Mouse (Mus musculus): Measurements from ENCODE around the gene Ppp2r5a. TPM values are rescaled to one million over a fixed set of nuclear protein-coding genes. Genes with fewer than 3 reads are reported as not detected.

Gene Ppp2r5a
- total and polyA plus RNA-seq, 3 experiments, result 40.3 to 96.7 (median 62.0) TPM

DNA sequence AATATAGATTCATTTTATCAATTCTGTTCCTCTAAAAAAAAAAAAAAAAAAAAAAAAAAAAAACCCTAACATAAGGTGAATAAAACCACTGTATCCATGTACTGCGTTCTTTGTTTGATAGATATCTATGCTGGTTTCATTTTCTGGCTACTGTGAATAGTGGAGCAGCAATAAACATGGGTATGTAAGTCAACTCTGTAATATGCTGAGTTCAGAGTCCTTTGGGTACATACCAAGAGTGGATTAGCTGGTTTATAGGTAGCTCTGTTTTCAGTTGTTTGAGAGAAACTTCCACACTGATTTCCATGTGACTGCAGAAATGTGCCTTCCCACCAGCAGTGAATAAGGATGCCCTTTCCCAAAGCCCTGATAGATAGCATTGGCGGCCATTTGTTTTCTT is 25.0 kb downstream of the Ppp2r5a start:
- Histone ChIP-seq H3K79me2 (replicated peaks; ENCODE audit: control insufficient read depth, extremely low read depth, insufficient read depth, poor library complexity, severe bottlenecking) (peaks cover 52% of the 10 kb centered on the region), H3K27ac (ENCODE audit: insufficient read depth, low read depth) (no peak overlapping the region), H3K4me3 (replicated peaks in 1 of 3; ENCODE audit: low read depth in 2 of 3, low read length in 2 of 3, poor library complexity in 1 of 3) (no peak overlapping the region), H3K9me3 (replicated peaks; ENCODE audit: low read length) (no peaks in the 10 kb centered on the region), H3K9ac (ENCODE audit: insufficient read depth, low read depth) (no peak overlapping the region), H3K4me1 (ENCODE audit: control insufficient read depth in 1 of 2, insufficient read depth in 2 of 2) (peaks cover 7 to 17% of the 10 kb centered on the region in 2 experiments), H3K27me3 (replicated peaks) (no peaks in the 10 kb centered on the region), H3K4me2 (ENCODE audit: insufficient read depth, low read depth, poor library complexity, severe bottlenecking) (no peak overlapping the region), H3K36me3 (replicated peaks in 1 of 2; ENCODE audit: control insufficient read depth in 1 of 2, insufficient read depth in 1 of 2, low read length in 1 of 2) (peaks cover 4 to 20% of the 10 kb centered on the region in 2 experiments)
- in situ Hi-C loops (cut with MboI; ENCODE audit: low pct_ligation_motif_present, low pct_unique_long_range_greater_than_20kb, low sequenced_read_pairs), result no loop called here
- DNase-seq (ENCODE audit: extremely low read depth), result no peak
- 0 out of 2 replicates have a peak, but pooled peaks have one; percentile 9 for TF ChIP-seq ZNF384 (IDR thresholded peaks at IDR 0.05; ENCODE audit: low read depth, low read length)
- no peak for TF ChIP-seq GABPA (IDR thresholded peaks at IDR 0.05; ENCODE audit: insufficient replicate concordance, low read depth, low read length)
- dilution Hi-C loops (cut with MboI; ENCODE audit: extremely low pct_ligation_motif_present, extremely low pct_unique_long_range_greater_than_20kb, low sequenced_read_pairs), result no loop called here

DNA sequence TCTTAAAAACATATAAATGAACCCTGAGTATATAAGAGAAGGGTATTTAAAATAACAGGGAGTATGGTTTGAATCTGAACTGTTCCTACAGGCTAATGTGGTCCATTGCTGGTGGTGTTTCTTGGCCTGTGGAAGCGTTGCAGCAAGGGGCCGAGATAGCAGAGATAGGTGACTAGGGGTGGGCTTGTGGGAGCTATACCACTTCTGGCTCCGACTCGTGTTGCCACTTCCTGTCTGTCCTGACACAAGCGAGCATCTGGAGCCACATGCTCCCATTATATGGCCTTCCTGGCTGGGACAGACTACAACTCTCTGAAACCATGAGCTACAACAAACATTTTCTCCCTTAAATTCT is 27.5 kb downstream of the Ppp2r5a start:
- TF ChIP-seq HCFC1 (IDR thresholded peaks at IDR 0.05; ENCODE audit: low read depth, low read length) (no peak), USF1 (IDR thresholded peaks at IDR 0.05; ENCODE audit: low read depth, low read length) (no peak), NRF1 (IDR thresholded peaks at IDR 0.05; ENCODE audit: low read depth, low read length) (no peak), ZC3H11A (IDR thresholded peaks at IDR 0.05; ENCODE audit: low read depth, low read length) (no peak), ELF1 (IDR thresholded peaks at IDR 0.05; ENCODE audit: low read depth, low read length) (no peak), CHD2 (IDR thresholded peaks at IDR 0.05; ENCODE audit: low read length) (no peak), JUN (IDR thresholded peaks at IDR 0.05; ENCODE audit: insufficient read depth, low read depth, low read length) (no peak), MEF2A (IDR thresholded peaks at IDR 0.05; ENCODE audit: borderline replicate concordance, low read depth, low read length) (no peak), MYC (IDR thresholded peaks at IDR 0.05; ENCODE audit: low read depth, low read length) (no peak), ZKSCAN1 (IDR thresholded peaks at IDR 0.05; ENCODE audit: borderline replicate concordance, low read depth, low read length) (no peak), SIN3A (IDR thresholded peaks at IDR 0.05; ENCODE audit: low read length) (no peak), POLR2AphosphoS2 (IDR thresholded peaks at IDR 0.05; ENCODE audit: low read depth, low read length) (no peak), ETS1 (conservative IDR thresholded peaks at IDR 0.05; ENCODE audit: low read depth, low read length) (no peak), PAX5 (IDR thresholded peaks at IDR 0.05; ENCODE audit: low read length) (no peak), MAX (IDR thresholded peaks at IDR 0.05; ENCODE audit: low read length) (no peak)
- peaks cover 34% of the 10 kb centered on the region for H3K79me2 ChIP-seq (replicated peaks; ENCODE audit: control insufficient read depth, extremely low read depth, insufficient read depth, poor library complexity, severe bottlenecking)
- H3K36me3 ChIP-seq (replicated peaks in 1 of 2; ENCODE audit: control insufficient read depth in 1 of 2, insufficient read depth in 1 of 2, low read length in 1 of 2), result peaks cover 6 to 26% of the 10 kb centered on the region in 2 experiments
- no peaks in the 10 kb centered on the region for H3K27me3 ChIP-seq (replicated peaks)
- no peak overlapping the region for H3K4me3 ChIP-seq (replicated peaks in 1 of 3; ENCODE audit: low read depth in 2 of 3, low read length in 2 of 3, poor library complexity in 1 of 3)
- no peak overlapping the region for H3K4me2 ChIP-seq (ENCODE audit: insufficient read depth, low read depth, poor library complexity, severe bottlenecking)
- no peak overlapping the region for H3K9ac ChIP-seq (ENCODE audit: insufficient read depth, low read depth)
- no peak for DNase-seq (ENCODE audit: extremely low read depth)
- H3K4me1 ChIP-seq (ENCODE audit: control insufficient read depth in 1 of 2, insufficient read depth in 2 of 2), result no peaks in the 10 kb centered on the region
- H3K27ac ChIP-seq (ENCODE audit: insufficient read depth, low read depth), result no peak overlapping the region
- dilution Hi-C loops (cut with MboI; ENCODE audit: extremely low pct_ligation_motif_present, extremely low pct_unique_long_range_greater_than_20kb, low sequenced_read_pairs) (no loop called here), in situ Hi-C loops (cut with MboI; ENCODE audit: low pct_ligation_motif_present, low pct_unique_long_range_greater_than_20kb, low sequenced_read_pairs) (no loop called here)
- H3K9me3 ChIP-seq (replicated peaks; ENCODE audit: low read length), result no peaks in the 10 kb centered on the region

Data from CH12.LX (cell line).